Mouse (Mus musculus): Measurements from ENCODE around the gene Ankrd11.

DNA sequence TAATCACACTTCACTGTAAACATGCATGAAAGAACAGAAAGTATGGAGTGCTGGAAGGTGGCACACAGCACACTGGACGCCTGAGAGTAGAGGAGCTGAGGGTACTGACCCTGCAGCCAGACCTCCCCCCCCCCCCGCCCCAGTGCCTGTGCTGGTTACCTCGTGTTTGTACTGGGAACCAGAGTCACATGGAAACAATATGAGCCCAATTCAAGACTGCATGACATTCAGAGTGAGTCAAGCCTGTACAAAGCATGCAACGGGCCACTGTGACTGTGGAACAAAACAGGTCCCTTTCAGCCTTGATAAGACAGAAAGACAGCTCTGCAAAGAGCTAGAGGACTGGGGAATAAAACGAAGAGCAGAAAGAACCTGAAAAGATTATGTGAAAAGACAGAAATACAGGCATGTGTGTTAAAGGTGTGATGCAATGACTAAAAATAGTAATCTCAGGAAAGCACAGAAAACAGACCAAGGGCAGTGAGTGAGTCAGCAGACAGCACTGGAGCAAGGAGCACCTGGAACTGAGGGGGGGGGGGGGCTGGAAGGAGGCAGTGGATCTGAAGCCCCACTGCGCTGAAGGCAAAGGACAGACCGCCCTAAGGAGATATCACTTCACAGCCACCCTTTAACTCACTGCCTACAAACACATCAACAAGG, 118.5 kb downstream of the Ankrd11 start:
- no peak for TF ChIP-seq CTCF (IDR thresholded peaks at IDR 0.05; ENCODE audit: low read depth, low read length)
- TF ChIP-seq GATA1 (IDR thresholded peaks at IDR 0.05; ENCODE audit: borderline replicate concordance, low read length) = no peak

Data from G1E (cell line).